Mouse (Mus musculus) testis, adult 2 months (tissue): ENCODE measurements around the gene Dmpk.

Source experiments
- CTCF ChIP-seq: fragments of 200-500 bp; IDR thresholded peaks from 2 replicates; pipeline ENCODE4 v1.5.1; 2012; ENCODE audit warnings: low read depth, mild to moderate bottlenecking, inconsistent platforms, low read length, moderate library complexity; ENCODE audit not compliant: control insufficient read depth, insufficient read depth, insufficient replicate concordance
- POLR2A ChIP-seq: fragments of 200-500 bp; IDR thresholded peaks from 2 replicates; pipeline ENCODE4 v1.6.1; 2012; ENCODE audit warnings: low read depth, mild to moderate bottlenecking, inconsistent platforms, low read length, moderate library complexity; ENCODE audit not compliant: control insufficient read depth

DNA sequence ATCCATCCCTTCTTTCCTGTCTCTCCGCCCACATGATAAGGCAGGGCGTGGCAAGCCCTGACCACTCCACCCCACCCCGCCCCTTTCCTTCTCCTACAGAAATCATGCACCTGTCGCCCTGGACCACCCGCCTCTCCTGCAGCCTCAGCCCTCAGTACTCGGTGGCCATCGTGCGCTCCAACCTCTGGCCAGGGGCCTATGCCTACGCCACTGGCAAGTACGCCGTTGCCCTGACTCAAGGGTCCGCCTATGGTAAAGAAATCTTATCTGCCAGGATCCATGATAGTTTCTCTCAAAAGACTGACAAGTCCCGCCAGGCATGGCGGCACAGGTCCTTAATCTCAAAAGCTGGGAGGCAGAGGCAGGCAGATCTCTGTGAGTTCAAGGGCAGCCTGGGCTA, 15.7 kb upstream of the Dmpk start:
- no peak for TF ChIP-seq CTCF
- no peak for TF ChIP-seq POLR2A
